Mouse (Mus musculus) MEL (cell line): Measurements from ENCODE around the gene Wnt1. TPM values are rescaled to one million over a fixed set of nuclear protein-coding genes. Genes with fewer than 3 reads are reported as not detected.

ENCODE experiments used
- DNase-seq: peaks from one replicate; pipeline ENCODE4 v3.0.0; 2011; ENCODE audit warnings: low read depth, low spot score
- H3K27ac ChIP-seq: 2 replicates; pipeline ENCODE4 v1.5.1; 2012; ENCODE audit warnings: low read depth, mild to moderate bottlenecking, control low read depth, low read length, moderate library complexity; ENCODE audit not compliant: control insufficient read depth
- H3K27me3 ChIP-seq, 2 experiments: fragments of 150-350 bp in 1 of 2; sonication (generic) in 1 of 2; 2 replicates each; pipeline ENCODE4 v1.6.1; 2012; ENCODE audit warnings: low read length in 2 of 2, mild to moderate bottlenecking in 2 of 2, improper control_type of control experiment in 1 of 2, moderate library complexity in 1 of 2; ENCODE audit not compliant: insufficient read depth in 2 of 2, control insufficient read depth in 1 of 2
- H3K36me3 ChIP-seq, 2 experiments: 2 replicates each; pipeline ENCODE4 v1.6.1; 2012 to 2014; ENCODE audit warnings: low read length in 2 of 2, improper control_type of control experiment in 1 of 2, inconsistent platforms in 1 of 2, mild to moderate bottlenecking in 1 of 2; ENCODE audit not compliant: insufficient read depth in 2 of 2, control insufficient read depth in 1 of 2
- H3K4me1 ChIP-seq, 2 experiments: fragments of 150-350 bp in 1 of 2; sonication (generic) in 1 of 2; 2 replicates each; pipeline ENCODE4 v1.6.1; 2012; ENCODE audit warnings: low read length in 2 of 2, improper control_type of control experiment in 1 of 2, mild to moderate bottlenecking in 1 of 2; ENCODE audit not compliant: insufficient read depth in 2 of 2, control insufficient read depth in 1 of 2
- H3K4me3 ChIP-seq, 2 experiments: fragments of 150-350 bp in 1 of 2; sonication (generic) in 1 of 2; 2 replicates each; pipeline ENCODE4 v1.5.1; 2012; ENCODE audit warnings: low read depth in 2 of 2, low read length in 2 of 2, mild to moderate bottlenecking in 2 of 2, moderate library complexity in 2 of 2, control low read depth in 1 of 2, improper control_type of control experiment in 1 of 2; ENCODE audit not compliant: control insufficient read depth in 1 of 2, insufficient read depth in 1 of 2
- H3K79me2 ChIP-seq: 2 replicates; pipeline ENCODE4 v1.6.1; 2012; ENCODE audit warnings: mild to moderate bottlenecking, low read length, moderate library complexity; ENCODE audit not compliant: control insufficient read depth, poor library complexity, insufficient read depth
- H3K9ac ChIP-seq: 2 replicates; pipeline ENCODE4 v1.6.1; 2012; ENCODE audit warnings: low read depth, mild to moderate bottlenecking, control low read depth, low read length, moderate library complexity; ENCODE audit not compliant: control insufficient read depth, poor library complexity, severe bottlenecking
- H3K9me3 ChIP-seq: fragments of 150-350 bp; sonication (generic); replicated peaks from 2 replicates; pipeline ENCODE4 v1.6.1; 2012; ENCODE audit warnings: mild to moderate bottlenecking, low read length, improper control_type of control experiment, moderate library complexity; ENCODE audit not compliant: insufficient read depth
- BHLHE40 ChIP-seq: IDR thresholded peaks from 2 replicates; pipeline ENCODE4 v1.6.1; 2012; ENCODE audit warnings: low read depth, mild to moderate bottlenecking, inconsistent platforms, low read length, improper control_type of control experiment, borderline replicate concordance
- CHD1 ChIP-seq: IDR thresholded peaks from 2 replicates; pipeline ENCODE4 v1.6.1; 2012; ENCODE audit warnings: low read depth, mild to moderate bottlenecking, inconsistent platforms, low read length, improper control_type of control experiment
- CHD2 ChIP-seq: IDR thresholded peaks from 2 replicates; pipeline ENCODE4 v1.6.1; 2011; ENCODE audit warnings: low read length, improper control_type of control experiment
- CTCF ChIP-seq, 3 experiments: IDR thresholded peaks in 2 of 3; conservative IDR thresholded peaks in 1 of 3; 2 replicates each; pipeline ENCODE4 v1.5.1; 2011 to 2012; ENCODE audit warnings: low read length in 3 of 3, low read depth in 2 of 3, mild to moderate bottlenecking in 2 of 3, improper control_type of control experiment in 1 of 3, inconsistent platforms in 1 of 3, mixed read lengths in 1 of 3, moderate library complexity in 1 of 3; ENCODE audit not compliant: control insufficient read depth in 1 of 3, insufficient read depth in 1 of 3, poor library complexity in 1 of 3, severe bottlenecking in 1 of 3
- E2F4 ChIP-seq: IDR thresholded peaks from 2 replicates; pipeline ENCODE4 v1.6.1; 2011; ENCODE audit warnings: low read depth, low read length, improper control_type of control experiment, borderline replicate concordance
- EP300 ChIP-seq, 2 experiments: IDR thresholded peaks; 2 replicates each; pipeline ENCODE4 v1.6.1; 2011; ENCODE audit warnings: improper control_type of control experiment in 2 of 2, low read length in 2 of 2, low read depth in 1 of 2, mild to moderate bottlenecking in 1 of 2
- ETS1 ChIP-seq: IDR thresholded peaks from 2 replicates; pipeline ENCODE4 v1.6.1; 2012; ENCODE audit warnings: low read depth, mild to moderate bottlenecking, inconsistent platforms, low read length, improper control_type of control experiment, moderate library complexity
- GABPA ChIP-seq: IDR thresholded peaks from 2 replicates; pipeline ENCODE4 v1.6.1; 2012; ENCODE audit warnings: low read depth, mild to moderate bottlenecking, inconsistent platforms, low read length, improper control_type of control experiment, moderate library complexity
- HCFC1 ChIP-seq: IDR thresholded peaks from 2 replicates; pipeline ENCODE4 v1.6.1; 2012; ENCODE audit warnings: low read depth, mild to moderate bottlenecking, inconsistent platforms, low read length, improper control_type of control experiment, moderate library complexity
- JUND ChIP-seq: IDR thresholded peaks from 2 replicates; pipeline ENCODE4 v1.6.1; 2011; ENCODE audit warnings: low read depth, mild to moderate bottlenecking, improper control_type of control experiment, low read length
- KAT2A ChIP-seq: conservative IDR thresholded peaks from 2 replicates; pipeline ENCODE4 v1.6.1; 2012; ENCODE audit warnings: low read depth, low read length, improper control_type of control experiment, inconsistent platforms
- MAFK ChIP-seq: IDR thresholded peaks from 2 replicates; pipeline ENCODE4 v1.6.1; 2011; ENCODE audit warnings: low read depth, mild to moderate bottlenecking, low read length, improper control_type of control experiment, borderline replicate concordance
- MAX ChIP-seq: IDR thresholded peaks from 2 replicates; pipeline ENCODE4 v1.6.1; 2011; ENCODE audit warnings: low read length, improper control_type of control experiment
- MAZ ChIP-seq: IDR thresholded peaks from 2 replicates; pipeline ENCODE4 v1.6.1; 2012; ENCODE audit warnings: low read depth, mild to moderate bottlenecking, inconsistent platforms, low read length, improper control_type of control experiment
- MYB ChIP-seq: IDR thresholded peaks from 2 replicates; pipeline ENCODE4 v1.6.1; 2011; ENCODE audit warnings: mild to moderate bottlenecking, low read depth, low read length, improper control_type of control experiment
- NELFE ChIP-seq: IDR thresholded peaks from 2 replicates; pipeline ENCODE4 v1.6.1; 2011; ENCODE audit warnings: low read depth, low read length, improper control_type of control experiment
- NRF1 ChIP-seq: IDR thresholded peaks from 2 replicates; pipeline ENCODE4 v1.6.1; 2014; ENCODE audit warnings: low read depth, mild to moderate bottlenecking, inconsistent platforms, low read length, improper control_type of control experiment, moderate library complexity; ENCODE audit not compliant: poor library complexity, insufficient read depth, severe bottlenecking
- POLR2AphosphoS2 ChIP-seq: IDR thresholded peaks from 2 replicates; pipeline ENCODE4 v1.6.1; 2011; ENCODE audit warnings: low read length, improper control_type of control experiment
- RAD21 ChIP-seq: IDR thresholded peaks from 2 replicates; pipeline ENCODE4 v1.6.1; 2011; ENCODE audit warnings: mild to moderate bottlenecking, low read depth, low read length, improper control_type of control experiment
- SIN3A ChIP-seq: IDR thresholded peaks from 2 replicates; pipeline ENCODE4 v1.6.1; 2012; ENCODE audit warnings: low read length, improper control_type of control experiment, inconsistent platforms
- SMC3 ChIP-seq: IDR thresholded peaks from 2 replicates; pipeline ENCODE4 v1.6.1; 2011; ENCODE audit warnings: low read depth, low read length, improper control_type of control experiment
- TCF12 ChIP-seq: IDR thresholded peaks from 2 replicates; pipeline ENCODE4 v1.6.1; 2014; ENCODE audit warnings: low read depth, mild to moderate bottlenecking, inconsistent platforms, low read length, improper control_type of control experiment, moderate library complexity
- UBTF ChIP-seq: IDR thresholded peaks from 2 replicates; pipeline ENCODE4 v1.6.1; 2012; ENCODE audit warnings: low read depth, mild to moderate bottlenecking, inconsistent platforms, low read length, improper control_type of control experiment, moderate library complexity, borderline replicate concordance; ENCODE audit not compliant: insufficient read depth
- USF1 ChIP-seq: IDR thresholded peaks from 2 replicates; pipeline ENCODE4 v1.6.1; 2014; ENCODE audit warnings: low read depth, mild to moderate bottlenecking, inconsistent platforms, low read length, improper control_type of control experiment, moderate library complexity
- ZC3H11A ChIP-seq: IDR thresholded peaks from 2 replicates; pipeline ENCODE4 v1.6.1; 2012; ENCODE audit warnings: low read depth, mild to moderate bottlenecking, inconsistent platforms, low read length, improper control_type of control experiment
- ZMIZ1 ChIP-seq: IDR thresholded peaks from 2 replicates; pipeline ENCODE4 v1.6.1; 2012; ENCODE audit warnings: low read depth, mild to moderate bottlenecking, inconsistent platforms, low read length, improper control_type of control experiment, moderate library complexity
- polyA plus RNA-seq, 2 experiments: library from polyadenylated mRNA; stranded (reverse) in 1 of 2; unstranded in 1 of 2; fragments of >175 nt in 1 of 2; fragments of >200 nt in 1 of 2; gene quantifications; 2 replicates each; pipeline versions ENCODE4 v1.2.1 to v1.2.4; 2012; ENCODE audit warnings: low replicate concordance in 2 of 2, low read depth in 1 of 2; ENCODE audit not compliant: insufficient read length in 2 of 2, insufficient read depth in 1 of 2, missing spikeins in 1 of 2
- total RNA-seq: library from RNA; depleted of rRNA; stranded (reverse); fragments of 300-350 nt; gene quantifications from 2 replicates; pipeline ENCODE4 v1.2.3, GENCODE M21; 2012

Gene Wnt1
- total and polyA plus RNA-seq, 3 experiments: not detected

GRCm38 (mm10) chr15:98792233-98793020 is 2.8 kb downstream of the Wnt1 start:
- H3K27me3 ChIP-seq: no peaks in the 10 kb centered on the region; a peak in 1 of 4 replicates
- H3K4me3 ChIP-seq: no peak overlapping the region
- no peak overlapping the region for H3K27ac ChIP-seq
- DNase-seq: no peak
- no peaks in the 10 kb centered on the region for H3K79me2 ChIP-seq
- H3K4me1 ChIP-seq: peaks cover 0 to 5% of the 10 kb centered on the region in 2 experiments; a peak in 1 of 4 replicates
- no peaks in the 10 kb centered on the region for H3K36me3 ChIP-seq
- H3K9ac ChIP-seq: no peak overlapping the region
- no peaks in the 10 kb centered on the region for H3K9me3 ChIP-seq
- TF ChIP-seq CHD2 (no peak), POLR2AphosphoS2 (no peak), MYB (no peak), CHD1 (no peak), EP300 (IDR thresholded peaks at IDR 0.05; ENCODE audit: low read depth in 1 of 2, low read length in 2 of 2) (no peak), JUND (no peak), NRF1 (no peak), GABPA (no peak), USF1 (no peak), KAT2A (no peak)

DNA sequence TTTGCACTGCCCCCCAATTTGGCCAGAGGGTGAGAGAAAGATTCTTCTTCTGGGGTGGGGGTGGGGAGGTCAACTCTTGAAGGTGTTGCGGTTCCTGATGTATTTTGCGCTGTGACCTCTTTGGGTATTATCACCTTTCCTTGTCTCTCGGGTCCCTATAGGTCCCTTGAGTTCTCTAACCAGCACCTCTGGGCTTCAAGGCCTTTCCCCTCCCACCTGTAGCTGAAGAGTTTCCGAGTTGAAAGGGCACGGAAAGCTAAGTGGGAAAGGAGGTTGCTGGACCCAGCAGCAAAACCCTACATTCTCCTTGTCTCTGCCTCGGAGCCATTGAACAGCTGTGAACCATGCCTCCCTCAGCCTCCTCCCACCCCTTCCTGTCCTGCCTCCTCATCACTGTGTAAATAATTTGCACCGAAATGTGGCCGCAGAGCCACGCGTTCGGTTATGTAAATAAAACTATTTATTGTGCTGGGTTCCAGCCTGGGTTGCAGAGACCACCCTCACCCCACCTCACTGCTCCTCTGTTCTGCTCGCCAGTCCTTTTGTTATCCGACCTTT is 3.6 kb downstream of the Wnt1 start:
- H3K79me2 ChIP-seq: no peaks in the 10 kb centered on the region

GRCm38 (mm10) chr15:98796803-98797595 is 7.3 kb downstream of the Wnt1 start:
- Histone ChIP-seq H3K9ac (no peak overlapping the region), H3K9me3 (no peaks in the 10 kb centered on the region), H3K36me3 (no peaks in the 10 kb centered on the region), H3K4me1 (0 out of 4 replicates have a peak, but pooled peaks cover 0 to 1% of the 10 kb centered on the region in 2 experiments), H3K79me2 (no peaks in the 10 kb centered on the region), H3K4me3 (no peak overlapping the region), H3K27ac (no peak overlapping the region), H3K27me3 (no peaks in the 10 kb centered on the region; a peak in 1 of 4 replicates)
- no peak for DNase-seq
- TF ChIP-seq USF1 (no peak), TCF12 (no peak), E2F4 (no peak), ZC3H11A (no peak), UBTF (no peak), MAX (no peak), MAFK (no peak), RAD21 (no peak), CTCF (IDR thresholded peaks at IDR 0.05 in 2 of 3, conservative IDR thresholded peaks at IDR 0.05 in 1 of 3; ENCODE audit: control insufficient read depth in 1 of 3, insufficient read depth in 1 of 3, low read depth in 2 of 3, low read length in 3 of 3, poor library complexity in 1 of 3, severe bottlenecking in 1 of 3) (no peak), NRF1 (no peak), ETS1 (no peak), SIN3A (no peak), ZMIZ1 (no peak), BHLHE40 (no peak)

More for the DNA sequence above, 3.6 kb downstream of the Wnt1 start:
- Histone ChIP-seq H3K27ac (no peak overlapping the region), H3K36me3 (no peaks in the 10 kb centered on the region), H3K4me3 (no peak overlapping the region), H3K9me3 (no peaks in the 10 kb centered on the region), H3K9ac (no peak overlapping the region), H3K27me3 (no peaks in the 10 kb centered on the region; a peak in 1 of 4 replicates), H3K4me1 (peaks cover 0 to 5% of the 10 kb centered on the region in 2 experiments; a peak in 1 of 4 replicates)
- DNase-seq: no peak
- TF ChIP-seq NELFE (no peak), SMC3 (no peak), HCFC1 (no peak), MAZ (no peak)
